Mouse (Mus musculus) kidney, embryonic 15.5 days (tissue): ENCODE data around the gene Ccr6. TPM values are rescaled to one million over a fixed set of nuclear protein-coding genes. Genes with fewer than 3 reads are reported as not detected.
A peak's percentile ranks its signal among the peaks of the same experiment; 100 is the strongest.
"Not testable (repeated sequence)": the region's sequence is repeated elsewhere in the genome, so short reads cannot be mapped to it uniquely, and the experiment has no call there.

Experiments used
- ATAC-seq: fragments of 200-750 bp; cut with Nextera tagmentation; replicated peaks from 2 replicates; pipeline ENCODE4 v1.8.0; 2017; ENCODE audit warnings: moderate TSS enrichment; ENCODE audit not compliant: low FRiP score
- H3K27ac ChIP-seq: fragments of 300-500 bp; sonication (generic); 2 replicates; pipeline ENCODE4 v1.5.1; 2015; ENCODE audit warnings: mild to moderate bottlenecking, inconsistent platforms
- H3K27me3 ChIP-seq: fragments of 300-500 bp; sonication (generic); 2 replicates; pipeline ENCODE4 v1.6.1; 2015; ENCODE audit warnings: inconsistent platforms
- H3K36me3 ChIP-seq: fragments of 300-500 bp; sonication (generic); 2 replicates; pipeline ENCODE4 v1.6.1; 2015; ENCODE audit warnings: inconsistent platforms
- H3K4me1 ChIP-seq: fragments of 300-500 bp; sonication (generic); 2 replicates; pipeline ENCODE4 v1.6.1; 2015; ENCODE audit warnings: inconsistent platforms
- H3K4me2 ChIP-seq: fragments of 300-500 bp; sonication (generic); 2 replicates; pipeline ENCODE4 v1.6.1; 2015; ENCODE audit warnings: moderate library complexity, mild to moderate bottlenecking, inconsistent platforms
- H3K4me3 ChIP-seq: fragments of 300-500 bp; sonication (generic); replicated peaks from 2 replicates; pipeline ENCODE4 v1.5.1; 2015; ENCODE audit warnings: mild to moderate bottlenecking, inconsistent platforms
- H3K9ac ChIP-seq: fragments of 300-500 bp; sonication (generic); 2 replicates; pipeline ENCODE4 v1.6.1; 2015; ENCODE audit warnings: mild to moderate bottlenecking, inconsistent platforms
- H3K9me3 ChIP-seq: fragments of 300-500 bp; sonication (generic); replicated peaks from 2 replicates; pipeline ENCODE4 v1.6.1; 2016; ENCODE audit warnings: inconsistent platforms
- WGBS: fragments of 180-500 bp; shearing (Covaris S2); methylation state at CpG from one replicate; pipeline ENCODE4 v1.1.7; 2015; ENCODE audit warnings: mixed read lengths; 5-methylcytosine and 5-hydroxymethylcytosine counted together
- polyA plus RNA-seq: library from polyadenylated mRNA; unstranded; fragments of >200 nt; fragmentation: Nextera tagmentation; extraction: Ambion mirVana; gene quantifications from 2 replicates; pipeline ENCODE4 v1.2.1, GENCODE M21; 2015

Gene Ccr6
- not detected in 2 replicates for polyA plus RNA-seq

DNA sequence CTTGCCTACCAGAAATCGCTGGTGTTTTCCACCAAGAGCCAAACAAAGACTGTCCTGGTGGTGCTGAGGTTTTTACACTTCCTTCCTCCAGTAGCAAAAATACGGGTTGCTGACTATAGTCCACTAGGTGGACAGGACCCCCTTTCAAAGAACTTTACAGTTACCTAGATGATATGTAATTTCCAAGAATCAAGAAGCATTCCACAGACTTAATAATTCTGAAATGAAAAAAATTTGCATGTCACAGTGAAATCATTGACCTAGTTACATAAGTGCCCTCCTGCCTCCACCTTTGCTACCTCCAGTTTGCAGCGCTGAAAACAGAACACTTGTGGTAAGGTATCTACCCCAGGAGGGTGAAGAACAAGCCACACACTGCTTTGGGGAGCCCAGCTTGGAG lies at the start of gene Ccr6:
Gene Ccr6 (plus strand): TSS at position 301 of the 400 bp plus-strand sequence.
- Histone ChIP-seq H3K9me3 (no peaks in the 10 kb centered on the region), H3K4me3 (no peak within 1 kb of the TSS)

DNA sequence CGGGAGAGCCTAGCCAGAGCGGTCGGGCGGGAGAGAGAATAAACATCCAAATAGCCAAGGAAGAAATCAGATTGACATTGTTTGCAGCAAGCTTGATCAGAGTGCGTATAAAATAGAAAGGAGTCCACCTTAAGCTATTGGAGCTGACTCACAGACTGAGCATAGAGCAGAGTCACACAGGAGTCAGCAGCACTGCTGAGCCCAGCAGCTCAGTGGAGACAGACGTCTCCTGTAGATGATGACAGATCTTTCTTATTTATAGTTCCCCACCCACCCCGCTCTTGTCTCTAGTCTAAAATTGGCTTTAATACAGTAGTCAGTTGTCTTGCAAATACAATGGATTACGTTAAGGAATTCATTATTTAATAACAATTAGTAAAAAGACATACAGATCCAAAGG lies 42.2 kb upstream of the Ccr6 start:
- Histone ChIP-seq H3K27ac (no peak overlapping the region), H3K27me3 (no peaks in the 10 kb centered on the region), H3K4me3 (no peak overlapping the region), H3K9ac (no peak overlapping the region), H3K4me2 (no peak overlapping the region), H3K36me3 (peaks cover 76% of the 10 kb centered on the region), H3K4me1 (no peaks in the 10 kb centered on the region), H3K9me3 (no peaks in the 10 kb centered on the region)
- WGBS, result 42% methylated on average over 8 of the region's 8 CpGs
- no peak for ATAC-seq

More for the DNA sequence above, at the start of gene Ccr6:
- no peak for ATAC-seq
- no peak within 1 kb of the TSS for H3K9ac ChIP-seq
- no peaks in the 10 kb centered on the region for H3K36me3 ChIP-seq
- no peaks in the 10 kb centered on the region for H3K27me3 ChIP-seq
- H3K4me2 ChIP-seq, result no peak within 1 kb of the TSS
- H3K27ac ChIP-seq, result no peak within 1 kb of the TSS
- 74% methylated on average over 3 of the region's 3 CpGs for WGBS
- H3K4me1 ChIP-seq, result 0 out of 2 replicates have a peak, but pooled peaks cover 9% of the 10 kb centered on the region

DNA sequence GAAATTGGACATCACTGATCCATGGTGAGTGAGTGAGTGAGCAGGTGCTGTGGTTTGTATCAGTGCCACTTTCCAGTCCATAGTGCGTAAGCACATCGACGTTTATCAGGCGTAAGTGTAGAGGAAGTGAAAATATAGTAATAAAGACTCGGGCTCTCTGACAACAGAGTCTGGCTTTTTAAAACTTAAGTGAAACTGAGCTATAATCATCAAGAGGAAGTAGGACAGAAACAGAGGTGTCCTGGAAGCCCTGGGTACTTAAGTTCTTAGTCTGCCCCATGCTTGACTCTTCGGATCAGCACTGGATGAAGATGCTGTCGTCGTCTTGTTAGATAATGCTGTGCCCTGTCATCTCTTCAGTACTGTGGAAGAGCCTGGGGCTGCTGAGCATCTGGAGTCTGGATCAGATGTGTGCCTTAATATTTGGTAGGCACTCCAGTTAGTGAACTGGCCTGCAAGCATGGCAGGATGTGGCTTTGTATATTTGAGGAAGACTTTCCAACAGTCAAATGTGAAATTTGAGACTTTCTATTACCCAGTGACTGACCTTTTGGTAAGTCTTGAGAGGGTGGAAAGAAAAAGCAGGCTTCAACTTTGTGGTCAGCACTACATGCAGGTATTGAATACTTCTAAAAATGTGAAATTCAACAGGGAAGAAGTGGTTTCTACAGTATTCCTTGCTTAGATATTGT lies 40.0 kb upstream of the Ccr6 start:
- Histone ChIP-seq H3K36me3 (peaks cover 54% of the 10 kb centered on the region), H3K4me3 (no peak overlapping the region), H3K27ac (no peak overlapping the region), H3K4me1 (no peaks in the 10 kb centered on the region), H3K9ac (no peak overlapping the region), H3K9me3 (no peaks in the 10 kb centered on the region), H3K27me3 (no peaks in the 10 kb centered on the region), H3K4me2 (no peak overlapping the region)
- 93% methylated on average over 8 of the region's 8 CpGs for WGBS
- ATAC-seq, result no peak

DNA sequence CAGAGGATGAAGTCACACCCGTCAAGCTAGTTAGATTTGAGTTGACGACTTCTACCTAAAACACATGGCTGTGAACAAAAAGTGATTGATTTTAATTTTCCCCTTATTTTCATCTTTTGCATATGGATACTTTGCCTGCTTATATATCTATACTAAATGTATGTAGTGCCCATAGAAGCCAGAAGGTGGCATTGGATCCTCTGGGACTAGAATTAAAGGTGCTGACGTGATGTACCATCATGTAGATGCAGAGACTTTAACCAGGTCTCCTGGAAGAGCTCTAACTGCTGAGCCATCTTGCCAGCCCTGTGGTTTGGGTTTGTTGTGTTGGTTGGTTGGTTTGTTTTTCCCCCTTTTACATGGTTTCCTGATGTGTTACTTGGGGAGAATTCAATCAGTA lies 38.2 kb upstream of the Ccr6 start:
- Histone ChIP-seq H3K4me3 (no peak overlapping the region), H3K27me3 (no peaks in the 10 kb centered on the region), H3K36me3 (peaks cover 41% of the 10 kb centered on the region), H3K9ac (no peak overlapping the region), H3K9me3 (no peaks in the 10 kb centered on the region), H3K4me2 (no peak overlapping the region), H3K27ac (no peak overlapping the region), H3K4me1 (no peaks in the 10 kb centered on the region)
- ATAC-seq, result no peak
- WGBS, result 73% methylated on average over 3 of the region's 3 CpGs

DNA sequence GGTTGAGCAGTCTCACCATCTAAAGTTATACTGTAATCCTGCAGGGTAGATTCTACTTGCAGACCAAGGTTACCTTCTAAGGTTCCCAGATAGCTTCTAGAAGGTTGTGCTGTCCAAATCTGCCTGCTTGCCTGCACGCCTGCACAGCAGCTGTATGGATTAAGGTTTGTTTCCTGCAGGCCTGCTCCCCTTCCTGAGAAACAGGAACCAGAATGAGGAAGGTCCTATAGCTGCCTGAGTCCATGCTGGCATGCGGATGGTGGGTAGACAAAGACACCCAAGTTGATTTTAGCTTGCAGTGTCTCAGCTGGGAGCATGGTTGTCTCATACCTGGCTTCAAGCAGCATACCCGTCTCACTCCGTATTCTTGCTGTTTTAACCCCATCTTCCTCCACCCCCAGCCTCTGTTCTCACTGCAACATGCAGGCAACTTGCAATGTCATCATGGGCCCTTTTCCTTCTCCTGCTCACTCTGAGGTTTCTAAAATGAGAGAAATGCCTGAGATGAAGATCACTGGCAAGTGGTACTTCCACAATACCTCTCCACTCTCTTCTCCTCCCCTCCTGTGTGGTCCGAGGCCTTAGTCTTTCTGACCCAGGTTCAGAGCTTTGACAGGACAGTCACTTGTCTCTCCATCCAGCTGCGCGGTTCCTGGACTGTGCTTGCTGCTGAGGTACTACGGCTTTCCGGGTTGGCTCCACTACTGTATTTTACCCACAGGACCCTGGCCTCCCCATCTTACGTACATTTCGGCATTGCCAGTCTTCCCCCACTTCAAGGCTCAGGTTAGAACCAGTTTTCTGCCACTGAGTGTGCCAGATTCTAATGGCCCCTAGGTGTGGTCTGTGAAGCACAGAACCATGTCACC lies 36.5 kb upstream of the Ccr6 start:
- Histone ChIP-seq H3K27ac (0 out of 2 replicates have a peak overlapping the region, but pooled peaks have one; percentile 3), H3K36me3 (peaks cover 27% of the 10 kb centered on the region), H3K9ac (no peak overlapping the region), H3K4me2 (no peak overlapping the region), H3K27me3 (no peaks in the 10 kb centered on the region), H3K4me1 (no peaks in the 10 kb centered on the region), H3K9me3 (no peaks in the 10 kb centered on the region), H3K4me3 (no peak overlapping the region)
- WGBS, result 83% methylated on average over 11 of the region's 11 CpGs
- ATAC-seq, result no peak

DNA sequence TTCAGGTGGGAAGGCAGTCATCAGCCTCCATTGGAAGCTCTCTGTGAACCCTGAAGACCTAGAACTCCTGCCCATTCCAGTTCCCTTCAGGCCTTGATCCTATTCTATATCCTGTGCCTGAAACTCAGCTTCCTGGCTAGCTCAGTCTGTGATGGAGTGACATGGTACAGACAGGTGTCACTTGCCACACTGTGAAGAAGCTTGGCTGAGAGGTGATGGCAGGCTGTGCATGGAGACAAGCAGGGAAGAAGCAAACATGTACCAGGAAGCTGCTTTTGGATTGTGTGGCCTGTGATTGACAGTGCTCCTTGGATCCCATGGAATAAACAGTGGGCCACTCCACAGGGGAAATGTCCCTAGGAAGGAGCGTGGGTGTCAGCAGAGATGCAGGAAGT lies 35.9 kb upstream of the Ccr6 start:
- no peak for ATAC-seq

GRCm38 (mm10) chr17:8203487-8203886 lies 32.4 kb upstream of the Ccr6 start:
- ATAC-seq, result no peak
- no peaks in the 10 kb centered on the region for H3K9me3 ChIP-seq
- H3K4me2 ChIP-seq, result no peak overlapping the region
- 79% methylated on average over 1 of the region's 1 CpGs for WGBS
- no peaks in the 10 kb centered on the region for H3K36me3 ChIP-seq
- no peaks in the 10 kb centered on the region for H3K27me3 ChIP-seq
- H3K27ac ChIP-seq, result no peak overlapping the region
- no peak overlapping the region for H3K4me3 ChIP-seq
- H3K4me1 ChIP-seq, result no peaks in the 10 kb centered on the region
- no peak overlapping the region for H3K9ac ChIP-seq

More for the DNA sequence above, 35.9 kb upstream of the Ccr6 start:
- Histone ChIP-seq H3K4me1 (no peaks in the 10 kb centered on the region), H3K9me3 (no peaks in the 10 kb centered on the region), H3K4me2 (no peak overlapping the region), H3K4me3 (no peak overlapping the region), H3K9ac (no peak overlapping the region), H3K36me3 (peaks cover 21% of the 10 kb centered on the region), H3K27me3 (no peaks in the 10 kb centered on the region), H3K27ac (0 out of 2 replicates have a peak overlapping the region, but pooled peaks have one; percentile 3)
- WGBS, result 79% methylated on average over 1 of the region's 1 CpGs

GRCm38 (mm10) chr17:8205221-8205631 lies 30.6 kb upstream of the Ccr6 start:
- H3K4me2 ChIP-seq, H3K4me1 ChIP-seq, H3K9me3 ChIP-seq, H3K4me3 ChIP-seq, H3K36me3 ChIP-seq, H3K27me3 ChIP-seq, ATAC-seq, H3K27ac ChIP-seq, H3K9ac ChIP-seq: not testable (repeated sequence)
- WGBS, result 76% methylated on average over 1 of the region's 1 CpGs

DNA sequence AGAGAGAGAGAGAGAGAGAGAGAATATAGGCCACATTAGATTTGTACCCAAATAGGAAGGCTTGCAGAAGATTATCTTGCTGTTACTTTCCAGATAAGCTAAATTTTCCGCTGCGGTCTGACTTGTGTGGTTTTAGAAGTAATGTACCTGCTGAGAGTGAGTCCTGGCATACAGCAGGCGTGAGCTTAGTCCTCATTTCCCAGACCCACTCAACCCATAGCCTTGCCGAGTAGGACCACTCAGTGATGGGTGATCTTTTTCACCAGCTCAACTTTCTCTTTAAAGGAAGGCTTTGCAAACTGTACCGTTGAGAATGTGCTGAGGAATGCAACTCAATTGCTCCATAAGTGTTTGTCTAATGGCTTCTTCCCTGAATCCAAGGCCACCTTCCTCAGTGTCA lies 29.2 kb upstream of the Ccr6 start:
- Histone ChIP-seq H3K27me3 (no peaks in the 10 kb centered on the region), H3K4me3 (no peak overlapping the region), H3K36me3 (no peaks in the 10 kb centered on the region), H3K4me2 (no peak overlapping the region), H3K9me3 (no peaks in the 10 kb centered on the region), H3K4me1 (no peaks in the 10 kb centered on the region), H3K27ac (no peak overlapping the region), H3K9ac (no peak overlapping the region)
- no peak for ATAC-seq
- WGBS, result 88% methylated on average over 5 of the region's 5 CpGs

- H3K4me3 ChIP-seq, result no peak overlapping the region
- no peaks in the 10 kb centered on the region for H3K27me3 ChIP-seq
- no peak for ATAC-seq
Observed at GRCm38 (mm10) chr17:8209696-8210095, 26.1 kb upstream of the Ccr6 start.

DNA sequence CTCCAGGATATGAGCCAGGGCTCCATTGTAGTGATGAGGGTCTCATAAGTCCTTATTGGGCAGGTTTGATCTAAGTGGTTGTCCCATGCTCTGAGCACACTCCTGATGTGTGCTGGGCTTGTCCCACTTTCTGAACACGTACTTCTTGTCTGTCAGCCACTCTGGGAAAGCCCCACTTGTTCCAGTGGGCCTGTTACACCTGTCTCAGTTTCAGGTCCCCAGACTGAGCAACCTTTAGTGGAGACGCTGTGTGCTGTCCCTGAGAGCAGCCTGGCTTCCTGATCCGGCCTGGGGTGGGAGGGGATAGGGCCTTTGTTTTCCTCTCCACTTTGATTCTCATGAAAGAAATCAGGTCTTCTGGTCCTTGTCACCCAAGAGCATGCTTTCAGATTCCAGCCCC lies 25.7 kb upstream of the Ccr6 start:
- no peak overlapping the region for H3K27ac ChIP-seq
- no peaks in the 10 kb centered on the region for H3K36me3 ChIP-seq
- no peaks in the 10 kb centered on the region for H3K27me3 ChIP-seq
- no peak overlapping the region for H3K9ac ChIP-seq
- no peaks in the 10 kb centered on the region for H3K9me3 ChIP-seq
- H3K4me1 ChIP-seq, result no peaks in the 10 kb centered on the region
- H3K4me2 ChIP-seq, result no peak overlapping the region
- H3K4me3 ChIP-seq, result no peak overlapping the region
- no peak for ATAC-seq
- 70% methylated on average over 3 of the region's 3 CpGs for WGBS

More at GRCm38 (mm10) chr17:8209696-8210095, 26.1 kb upstream of the Ccr6 start:
- Histone ChIP-seq H3K4me2 (no peak overlapping the region), H3K9me3 (no peaks in the 10 kb centered on the region), H3K27ac (no peak overlapping the region), H3K4me1 (no peaks in the 10 kb centered on the region), H3K9ac (no peak overlapping the region), H3K36me3 (no peaks in the 10 kb centered on the region)
- WGBS, result 93% methylated on average over 2 of the region's 2 CpGs

DNA sequence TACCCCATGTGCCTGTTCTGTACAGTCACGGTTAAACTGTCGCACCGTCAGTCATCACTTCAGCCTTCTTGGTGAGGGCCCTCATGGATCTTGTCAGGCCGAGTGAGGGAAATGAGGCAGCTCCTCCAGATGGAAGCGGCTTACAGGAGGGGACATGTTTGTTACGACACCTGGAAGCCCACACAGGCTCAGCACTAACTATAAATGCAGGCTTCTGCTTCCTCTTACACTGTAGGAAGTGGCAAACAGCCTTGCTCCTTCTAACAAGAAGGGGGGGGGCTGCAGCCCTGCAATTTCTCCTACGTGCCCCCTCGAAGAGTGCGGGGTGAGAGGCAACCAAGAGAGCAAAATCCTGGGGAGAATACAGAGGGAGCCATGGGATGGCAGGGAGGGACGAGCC lies 25.2 kb upstream of the Ccr6 start:
- no peak for ATAC-seq
- no peaks in the 10 kb centered on the region for H3K27me3 ChIP-seq
- no peak overlapping the region for H3K27ac ChIP-seq
- H3K4me2 ChIP-seq, result no peak overlapping the region
- 78% methylated on average over 10 of the region's 10 CpGs for WGBS
- H3K36me3 ChIP-seq, result no peaks in the 10 kb centered on the region
- H3K4me3 ChIP-seq, result no peak overlapping the region
- H3K9ac ChIP-seq, result no peak overlapping the region
- H3K9me3 ChIP-seq, result no peaks in the 10 kb centered on the region
- no peaks in the 10 kb centered on the region for H3K4me1 ChIP-seq
